In the genomic region with DNA sequence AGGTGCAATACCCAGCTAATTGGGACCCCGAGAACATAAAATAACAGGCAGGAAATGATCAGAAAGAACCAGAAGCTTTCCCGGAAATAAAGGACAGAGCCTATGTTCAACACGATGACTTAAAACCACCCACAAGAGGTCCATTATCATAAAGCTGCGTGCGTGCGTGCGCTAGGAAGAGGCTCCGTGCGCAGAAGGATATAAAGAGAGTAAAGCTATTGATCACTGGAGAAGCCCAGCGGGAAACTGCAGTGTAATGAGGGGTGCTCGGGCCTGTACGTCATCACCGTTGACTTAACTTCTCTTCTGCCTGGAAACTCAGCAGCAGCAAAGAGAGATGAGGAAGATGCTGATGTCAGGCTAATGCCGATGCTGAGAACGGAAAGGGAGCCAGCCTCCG, we compare ENCODE assay signal across 23 mouse cellular contexts.
DNase-seq lines count a peak whose midpoint lies in the region; ATAC-seq and TF ChIP-seq lines count a peak whose summit lies in the region.
"Had no signal": no experiment of that assay in that cellular context is flagged by ENCODE, and none has a peak within 500 bp of the region (broad histone marks: within the 10 kb centered on the region; RNA-seq: fewer than 3 reads in every experiment).

No protein-coding gene starts in this region.

- H3K9me3 ChIP-seq in hindbrain, embryonic 15.5 days, result no peaks in the 10 kb centered on the region
- H3K9me3 ChIP-seq in hindbrain, embryonic 10.5 days, result 0 out of 2 replicates have a peak, but pooled peaks cover 4% of the 10 kb centered on the region
- no peaks in the 10 kb centered on the region for H3K9me3 ChIP-seq in forebrain, embryonic 13.5 days (replicated peaks)
- no peaks in the 10 kb centered on the region for H3K9me3 ChIP-seq in midbrain, embryonic 15.5 days
- H3K9me3 ChIP-seq: heart, embryonic 10.5 days; intestine, embryonic 15.5 days; liver, embryonic 13.5 days had no signal

- WGBS in hindbrain, embryonic 15.5 days, result 51% methylated on average over 16 of the region's 16 CpGs
- WGBS in hindbrain, embryonic 10.5 days, result 79% methylated on average over 16 of the region's 16 CpGs
- 48% methylated on average over 16 of the region's 16 CpGs for WGBS in forebrain, embryonic 13.5 days
- WGBS in midbrain, embryonic 15.5 days, result 57% methylated on average over 16 of the region's 16 CpGs
- whole genome bisulfite sequencing in heart, adult 2 months, result 79% methylated on average over 16 of the region's 16 CpGs

- ATAC-seq in hindbrain, embryonic 15.5 days (ENCODE audit: low FRiP score, low read depth), result 0 out of 2 replicates have a peak, but pooled peaks have one; percentile 24
- no peak for ATAC-seq in forebrain, embryonic 13.5 days
- 0 out of 2 replicates have a peak, but pooled peaks have one; percentile 63 for ATAC-seq in midbrain, embryonic 15.5 days (replicated peaks)
- ATAC-seq: CD4-positive, CD25-positive, alpha-beta regulatory T cell, adult 4 months; intestine, embryonic 15.5 days had no signal

- no peak for TF ChIP-seq POLR2A in brain, embryonic 14.5 days (IDR thresholded peaks at IDR 0.05; ENCODE audit: borderline replicate concordance, extremely low read depth, insufficient read depth, insufficient read length, poor library complexity, severe bottlenecking)
- TF ChIP-seq POLR2A in heart, adult 2 months (IDR thresholded peaks at IDR 0.05; ENCODE audit: insufficient read depth, low read depth, low read length), result no peak

- no peak overlapping the region for H3K9ac ChIP-seq in hindbrain, embryonic 15.5 days
- H3K9ac ChIP-seq in forebrain, embryonic 13.5 days, result no peak overlapping the region
- H3K9ac ChIP-seq in midbrain, embryonic 15.5 days, result no peak overlapping the region
- no peak overlapping the region for H3K9ac ChIP-seq in heart, adult 2 months (ENCODE audit: low read depth, low read length)
- H3K9ac ChIP-seq: intestine, embryonic 15.5 days; liver, embryonic 13.5 days had no signal

- no peak for DNase-seq in hindbrain, embryonic 10.5 days (ENCODE audit: low spot score)
- peak; percentile 56 for DNase-seq in brain, embryonic 14.5 days (ENCODE audit: low read depth)
- no peak for DNase-seq in heart, adult 2 months
- DNase-seq in kidney, postnatal 10 days, result no peak
- DNase-seq in layer of hippocampus, adult 18-20 months (ENCODE audit: low spot score in 2 of 2), result no peak
- DNase-seq: adrenal gland, postnatal 25 days; cerebellum, adult 11 months; cerebellum, adult 9-11 months; heart, postnatal 4 days; kidney, adult 8-10 months; kidney, postnatal 14 days; liver, embryonic 13.5 days; lung, adult 2 months; lung, postnatal 14 days; right cerebral cortex, postnatal 14 days; thymus, adult 2 months had no signal

- intact Hi-C loops in heart, adult 2 months (cut with DNase I), result no loop called here

- H3K4me2 ChIP-seq in hindbrain, embryonic 15.5 days, result peak overlapping the region; percentile 8; the same call in 1 of the 2 replicates
- 0 out of 2 replicates have a peak overlapping the region, but pooled peaks have one; percentile 10 for H3K4me2 ChIP-seq in forebrain, embryonic 13.5 days
- 0 out of 2 replicates have a peak overlapping the region, but pooled peaks have one; percentile 7 for H3K4me2 ChIP-seq in midbrain, embryonic 15.5 days
- H3K4me2 ChIP-seq: intestine, embryonic 15.5 days; liver, embryonic 13.5 days had no signal

- H3K4me1 ChIP-seq in hindbrain, embryonic 15.5 days (replicated peaks), result peaks cover 11% of the 10 kb centered on the region
- H3K4me1 ChIP-seq in hindbrain, embryonic 10.5 days (replicated peaks), result peaks cover 25% of the 10 kb centered on the region; the same call in 1 of the 2 replicates
- H3K4me1 ChIP-seq in forebrain, embryonic 13.5 days, result peaks cover 28% of the 10 kb centered on the region
- H3K4me1 ChIP-seq in midbrain, embryonic 15.5 days, result peaks cover 7% of the 10 kb centered on the region; the same call in 1 of the 2 replicates
- no peaks in the 10 kb centered on the region for H3K4me1 ChIP-seq in heart, adult 2 months (ENCODE audit: control insufficient read depth, insufficient read depth, low read length)
- H3K4me1 ChIP-seq: intestine, embryonic 15.5 days; liver, embryonic 13.5 days had no signal

- no peaks in the 10 kb centered on the region for H3K27me3 ChIP-seq in hindbrain, embryonic 15.5 days
- no peaks in the 10 kb centered on the region for H3K27me3 ChIP-seq in hindbrain, embryonic 10.5 days (ENCODE audit: insufficient read depth, poor library complexity, severe bottlenecking)
- no peaks in the 10 kb centered on the region for H3K27me3 ChIP-seq in forebrain, embryonic 13.5 days
- no peaks in the 10 kb centered on the region for H3K27me3 ChIP-seq in midbrain, embryonic 15.5 days (replicated peaks)
- H3K27me3 ChIP-seq in heart, adult 2 months (ENCODE audit: control insufficient read depth, insufficient read depth, low read length), result no peaks in the 10 kb centered on the region
- H3K27me3 ChIP-seq: intestine, embryonic 15.5 days; liver, embryonic 13.5 days had no signal

- TF ChIP-seq CTCF in brain, embryonic 14.5 days (IDR thresholded peaks at IDR 0.05; ENCODE audit: borderline replicate concordance, extremely low read depth, insufficient read depth, insufficient read length), result no peak
- no peak for TF ChIP-seq CTCF in heart, adult 2 months (IDR thresholded peaks at IDR 0.05)

- no peak overlapping the region for H3K4me3 ChIP-seq in hindbrain, embryonic 15.5 days
- H3K4me3 ChIP-seq in hindbrain, embryonic 10.5 days, result no peak overlapping the region
- no peak overlapping the region for H3K4me3 ChIP-seq in forebrain, embryonic 13.5 days
- H3K4me3 ChIP-seq in midbrain, embryonic 15.5 days, result no peak overlapping the region
- no peak overlapping the region for H3K4me3 ChIP-seq in heart, adult 2 months
- H3K4me3 ChIP-seq: heart, embryonic 10.5 days; intestine, embryonic 15.5 days; liver, embryonic 13.5 days had no signal

- H3K27ac ChIP-seq in hindbrain, embryonic 15.5 days (replicated peaks), result no peak overlapping the region
- no peak overlapping the region; the same call in 1 of the 2 replicates for H3K27ac ChIP-seq in hindbrain, embryonic 10.5 days
- no peak overlapping the region for H3K27ac ChIP-seq in forebrain, embryonic 13.5 days
- no peak overlapping the region for H3K27ac ChIP-seq in midbrain, embryonic 15.5 days
- H3K27ac ChIP-seq in heart, adult 2 months, result no peak overlapping the region
- H3K27ac ChIP-seq: heart, embryonic 10.5 days; intestine, embryonic 15.5 days; liver, embryonic 13.5 days; stomach, postnatal 0 days had no signal

- TF ChIP-seq EP300 in heart, adult 2 months (IDR thresholded peaks at IDR 0.05; ENCODE audit: insufficient read depth, low read depth, low read length), result no peak

- no peaks in the 10 kb centered on the region for H3K79me2 ChIP-seq in heart, adult 2 months (replicated peaks; ENCODE audit: control insufficient read depth, insufficient read depth, low read length)

- no peaks in the 10 kb centered on the region for H3K36me3 ChIP-seq in hindbrain, embryonic 15.5 days
- no peaks in the 10 kb centered on the region for H3K36me3 ChIP-seq in hindbrain, embryonic 10.5 days
- no peaks in the 10 kb centered on the region for H3K36me3 ChIP-seq in forebrain, embryonic 13.5 days (ENCODE audit: poor library complexity, severe bottlenecking)
- no peaks in the 10 kb centered on the region for H3K36me3 ChIP-seq in midbrain, embryonic 15.5 days (replicated peaks)
- H3K36me3 ChIP-seq in heart, adult 2 months (ENCODE audit: control insufficient read depth, insufficient read depth, low read length), result no peaks in the 10 kb centered on the region
- H3K36me3 ChIP-seq: heart, embryonic 10.5 days; intestine, embryonic 15.5 days; liver, embryonic 13.5 days had no signal
